Mouse (Mus musculus): Measurements from ENCODE around the gene Zfp979.

DNA sequence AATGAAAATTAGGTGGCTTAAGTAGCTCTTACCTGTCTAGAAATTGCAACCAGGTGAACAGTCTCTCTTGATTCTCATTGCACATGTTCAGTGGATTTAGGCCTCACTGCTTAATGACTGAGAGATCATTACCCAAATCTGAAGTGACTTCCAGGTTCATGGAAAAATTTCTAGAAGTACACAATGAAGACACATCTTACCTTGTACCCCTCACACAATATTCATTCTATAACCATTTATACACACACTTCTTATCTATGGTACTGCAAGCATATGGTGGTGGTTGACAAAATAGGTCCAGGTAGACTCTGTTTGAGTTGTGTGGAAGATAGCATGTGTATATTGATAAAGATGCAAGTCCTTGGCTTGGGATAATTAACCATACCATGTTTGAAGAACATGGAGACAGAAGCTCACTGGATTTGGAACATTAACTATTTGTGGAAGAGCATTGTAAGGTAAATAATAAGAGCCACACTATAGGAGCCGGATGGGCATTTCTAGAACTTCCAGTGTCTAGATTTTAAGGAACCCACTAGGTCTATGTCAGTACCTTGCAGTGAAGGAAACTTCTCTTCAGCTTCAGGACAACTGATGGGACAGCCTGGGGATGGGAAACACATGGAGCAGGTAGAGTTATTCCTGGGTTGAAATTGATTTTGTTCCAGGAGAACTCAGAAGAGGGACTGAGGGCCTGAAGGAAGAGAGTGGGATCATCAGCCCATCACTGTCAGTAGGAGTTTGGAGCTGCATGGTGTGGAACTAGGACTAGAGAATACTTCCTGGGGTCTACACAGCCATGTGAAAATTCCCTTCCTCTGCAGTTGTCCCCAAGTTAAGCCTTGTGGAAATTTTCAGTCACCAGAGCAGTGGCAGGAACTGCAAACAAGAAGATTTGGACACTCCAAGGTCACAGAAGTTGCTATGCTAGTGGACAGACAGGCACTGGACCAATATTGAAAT is 55.5 kb downstream of the Zfp979 start:
- TF ChIP-seq CTCF (IDR thresholded peaks at IDR 0.05; ENCODE audit: low read depth) (no peak), EP300 (optimal IDR thresholded peaks at IDR 0.05) (no peak)
